Mouse (Mus musculus) MEL (cell line): ENCODE data around the gene Wdr18. TPM values are rescaled to one million over a fixed set of nuclear protein-coding genes. Genes with fewer than 3 reads are reported as not detected.

Experiments
- DNase-seq: peaks from one replicate; pipeline ENCODE4 v3.0.0; 2011; ENCODE audit warnings: low read depth, low spot score
- H3K27ac ChIP-seq: 2 replicates; pipeline ENCODE4 v1.5.1; 2012; ENCODE audit warnings: low read depth, mild to moderate bottlenecking, control low read depth, low read length, moderate library complexity; ENCODE audit not compliant: control insufficient read depth
- H3K27me3 ChIP-seq, 2 experiments: fragments of 150-350 bp in 1 of 2; sonication (generic) in 1 of 2; 2 replicates each; pipeline ENCODE4 v1.6.1; 2012; ENCODE audit warnings: low read length in 2 of 2, mild to moderate bottlenecking in 2 of 2, improper control_type of control experiment in 1 of 2, moderate library complexity in 1 of 2; ENCODE audit not compliant: insufficient read depth in 2 of 2, control insufficient read depth in 1 of 2
- H3K36me3 ChIP-seq, 2 experiments: 2 replicates each; pipeline ENCODE4 v1.6.1; 2012 to 2014; ENCODE audit warnings: low read length in 2 of 2, improper control_type of control experiment in 1 of 2, inconsistent platforms in 1 of 2, mild to moderate bottlenecking in 1 of 2; ENCODE audit not compliant: insufficient read depth in 2 of 2, control insufficient read depth in 1 of 2
- H3K4me1 ChIP-seq, 2 experiments: fragments of 150-350 bp in 1 of 2; sonication (generic) in 1 of 2; 2 replicates each; pipeline ENCODE4 v1.6.1; 2012; ENCODE audit warnings: low read length in 2 of 2, improper control_type of control experiment in 1 of 2, mild to moderate bottlenecking in 1 of 2; ENCODE audit not compliant: insufficient read depth in 2 of 2, control insufficient read depth in 1 of 2
- H3K4me3 ChIP-seq, 2 experiments: fragments of 150-350 bp in 1 of 2; sonication (generic) in 1 of 2; 2 replicates each; pipeline ENCODE4 v1.5.1; 2012; ENCODE audit warnings: low read depth in 2 of 2, low read length in 2 of 2, mild to moderate bottlenecking in 2 of 2, moderate library complexity in 2 of 2, control low read depth in 1 of 2, improper control_type of control experiment in 1 of 2; ENCODE audit not compliant: control insufficient read depth in 1 of 2, insufficient read depth in 1 of 2
- H3K79me2 ChIP-seq: 2 replicates; pipeline ENCODE4 v1.6.1; 2012; ENCODE audit warnings: mild to moderate bottlenecking, low read length, moderate library complexity; ENCODE audit not compliant: control insufficient read depth, poor library complexity, insufficient read depth
- H3K9ac ChIP-seq: 2 replicates; pipeline ENCODE4 v1.6.1; 2012; ENCODE audit warnings: low read depth, mild to moderate bottlenecking, control low read depth, low read length, moderate library complexity; ENCODE audit not compliant: control insufficient read depth, poor library complexity, severe bottlenecking
- H3K9me3 ChIP-seq: fragments of 150-350 bp; sonication (generic); replicated peaks from 2 replicates; pipeline ENCODE4 v1.6.1; 2012; ENCODE audit warnings: mild to moderate bottlenecking, low read length, improper control_type of control experiment, moderate library complexity; ENCODE audit not compliant: insufficient read depth
- BHLHE40 ChIP-seq: IDR thresholded peaks from 2 replicates; pipeline ENCODE4 v1.6.1; 2012; ENCODE audit warnings: low read depth, mild to moderate bottlenecking, inconsistent platforms, low read length, improper control_type of control experiment, borderline replicate concordance
- CTCF ChIP-seq, 3 experiments: IDR thresholded peaks in 2 of 3; conservative IDR thresholded peaks in 1 of 3; 2 replicates each; pipeline ENCODE4 v1.5.1; 2011 to 2012; ENCODE audit warnings: low read length in 3 of 3, low read depth in 2 of 3, mild to moderate bottlenecking in 2 of 3, improper control_type of control experiment in 1 of 3, inconsistent platforms in 1 of 3, mixed read lengths in 1 of 3, moderate library complexity in 1 of 3; ENCODE audit not compliant: control insufficient read depth in 1 of 3, insufficient read depth in 1 of 3, poor library complexity in 1 of 3, severe bottlenecking in 1 of 3
- ELF1 ChIP-seq: IDR thresholded peaks from 2 replicates; pipeline ENCODE4 v1.6.1; 2014; ENCODE audit warnings: low read depth, mild to moderate bottlenecking, inconsistent platforms, low read length, improper control_type of control experiment, moderate library complexity
- GABPA ChIP-seq: IDR thresholded peaks from 2 replicates; pipeline ENCODE4 v1.6.1; 2012; ENCODE audit warnings: low read depth, mild to moderate bottlenecking, inconsistent platforms, low read length, improper control_type of control experiment, moderate library complexity
- JUND ChIP-seq: IDR thresholded peaks from 2 replicates; pipeline ENCODE4 v1.6.1; 2011; ENCODE audit warnings: low read depth, mild to moderate bottlenecking, improper control_type of control experiment, low read length
- KAT2A ChIP-seq: conservative IDR thresholded peaks from 2 replicates; pipeline ENCODE4 v1.6.1; 2012; ENCODE audit warnings: low read depth, low read length, improper control_type of control experiment, inconsistent platforms
- MAFK ChIP-seq: IDR thresholded peaks from 2 replicates; pipeline ENCODE4 v1.6.1; 2011; ENCODE audit warnings: low read depth, mild to moderate bottlenecking, low read length, improper control_type of control experiment, borderline replicate concordance
- MAX ChIP-seq: IDR thresholded peaks from 2 replicates; pipeline ENCODE4 v1.6.1; 2011; ENCODE audit warnings: low read length, improper control_type of control experiment
- MYC ChIP-seq: IDR thresholded peaks from 2 replicates; pipeline ENCODE4 v1.6.1; 2011; ENCODE audit warnings: low read depth, mild to moderate bottlenecking, low read length, improper control_type of control experiment, moderate library complexity
- NELFE ChIP-seq: IDR thresholded peaks from 2 replicates; pipeline ENCODE4 v1.6.1; 2011; ENCODE audit warnings: low read depth, low read length, improper control_type of control experiment
- RAD21 ChIP-seq: IDR thresholded peaks from 2 replicates; pipeline ENCODE4 v1.6.1; 2011; ENCODE audit warnings: mild to moderate bottlenecking, low read depth, low read length, improper control_type of control experiment
- SIN3A ChIP-seq: IDR thresholded peaks from 2 replicates; pipeline ENCODE4 v1.6.1; 2012; ENCODE audit warnings: low read length, improper control_type of control experiment, inconsistent platforms
- SMC3 ChIP-seq: IDR thresholded peaks from 2 replicates; pipeline ENCODE4 v1.6.1; 2011; ENCODE audit warnings: low read depth, low read length, improper control_type of control experiment
- TBP ChIP-seq: IDR thresholded peaks from 2 replicates; pipeline ENCODE4 v1.8.0; 2011; ENCODE audit warnings: low read depth, low read length, improper control_type of control experiment
- UBTF ChIP-seq: IDR thresholded peaks from 2 replicates; pipeline ENCODE4 v1.6.1; 2012; ENCODE audit warnings: low read depth, mild to moderate bottlenecking, inconsistent platforms, low read length, improper control_type of control experiment, moderate library complexity, borderline replicate concordance; ENCODE audit not compliant: insufficient read depth
- USF1 ChIP-seq: IDR thresholded peaks from 2 replicates; pipeline ENCODE4 v1.6.1; 2014; ENCODE audit warnings: low read depth, mild to moderate bottlenecking, inconsistent platforms, low read length, improper control_type of control experiment, moderate library complexity
- USF2 ChIP-seq, 2 experiments: IDR thresholded peaks; 2 replicates each; pipeline ENCODE4 v1.6.1; 2011 to 2012; ENCODE audit warnings: improper control_type of control experiment in 2 of 2, low read length in 2 of 2, borderline replicate concordance in 1 of 2, inconsistent platforms in 1 of 2, low read depth in 1 of 2, mild to moderate bottlenecking in 1 of 2; ENCODE audit not compliant: insufficient read depth in 1 of 2
- ZC3H11A ChIP-seq: IDR thresholded peaks from 2 replicates; pipeline ENCODE4 v1.6.1; 2012; ENCODE audit warnings: low read depth, mild to moderate bottlenecking, inconsistent platforms, low read length, improper control_type of control experiment
- ZKSCAN1 ChIP-seq: IDR thresholded peaks from 2 replicates; pipeline ENCODE4 v1.6.1; 2012; ENCODE audit warnings: low read depth, mild to moderate bottlenecking, inconsistent platforms, low read length, improper control_type of control experiment, moderate library complexity
- ZNF384 ChIP-seq: IDR thresholded peaks from 2 replicates; pipeline ENCODE4 v1.6.1; 2012; ENCODE audit warnings: low read depth, mild to moderate bottlenecking, inconsistent platforms, low read length, improper control_type of control experiment
- polyA plus RNA-seq, 2 experiments: library from polyadenylated mRNA; stranded (reverse) in 1 of 2; unstranded in 1 of 2; fragments of >175 nt in 1 of 2; fragments of >200 nt in 1 of 2; gene quantifications; 2 replicates each; pipeline versions ENCODE4 v1.2.1 to v1.2.4; 2012; ENCODE audit warnings: low replicate concordance in 2 of 2, low read depth in 1 of 2; ENCODE audit not compliant: insufficient read length in 2 of 2, insufficient read depth in 1 of 2, missing spikeins in 1 of 2
- total RNA-seq: library from RNA; depleted of rRNA; stranded (reverse); fragments of 300-350 nt; gene quantifications from 2 replicates; pipeline ENCODE4 v1.2.3, GENCODE M21; 2012

Gene Wdr18
- total and polyA plus RNA-seq, 3 experiments: 89.5 to 107 TPM; not detected in 1

DNA sequence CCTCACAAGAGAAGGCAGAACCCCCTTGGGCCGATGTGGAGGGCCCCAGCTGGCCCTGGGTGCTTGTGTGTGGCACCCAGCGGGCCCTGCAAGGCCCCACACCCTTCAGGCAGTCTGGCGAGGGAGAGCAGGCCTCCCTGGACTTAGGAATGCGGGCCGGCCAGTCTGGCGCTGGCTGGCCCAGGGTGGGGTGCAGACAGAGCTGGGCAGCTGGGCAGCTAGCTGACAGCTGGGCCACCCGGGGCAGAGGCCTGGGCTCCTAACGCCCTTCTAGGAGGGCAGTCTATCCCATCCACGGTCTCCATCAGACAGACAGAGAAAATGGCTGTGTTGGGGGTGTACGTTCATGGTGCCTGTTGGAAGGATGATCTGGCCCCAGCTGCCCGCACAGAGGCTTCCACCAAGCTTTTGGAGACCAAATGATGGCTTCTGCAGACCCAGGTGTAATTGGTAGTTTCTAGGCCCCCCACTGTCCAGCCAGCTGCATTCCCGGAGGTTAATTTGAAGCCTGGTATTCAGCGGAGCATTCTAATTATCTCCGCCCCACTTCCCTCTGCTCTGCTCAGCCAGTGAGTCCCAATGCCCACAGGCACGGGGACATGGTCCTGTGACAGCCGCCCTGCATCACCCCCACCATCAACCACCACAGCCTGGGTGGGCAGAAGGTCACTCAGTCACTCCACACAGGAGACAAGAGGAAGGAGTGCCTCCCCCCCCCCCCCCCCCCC lies 14.3 kb upstream of the Wdr18 start:
- no peak overlapping the region for H3K4me3 ChIP-seq
- no peaks in the 10 kb centered on the region for H3K9me3 ChIP-seq
- no peak overlapping the region for H3K27ac ChIP-seq
- no peaks in the 10 kb centered on the region; a peak in 1 of 4 replicates for H3K36me3 ChIP-seq
- no peak overlapping the region for H3K9ac ChIP-seq
- no peak for DNase-seq
- no peak for TF ChIP-seq NELFE
- no peak for TF ChIP-seq SIN3A
- TF ChIP-seq USF2 (IDR thresholded peaks at IDR 0.05; ENCODE audit: borderline replicate concordance in 1 of 2, insufficient read depth in 1 of 2, low read depth in 1 of 2, low read length in 2 of 2): no peak
- TF ChIP-seq MAFK: no peak
- no peak for TF ChIP-seq MAX
- no peak for TF ChIP-seq ZC3H11A
- no peak for TF ChIP-seq UBTF
- TF ChIP-seq RAD21: no peak
- no peak for TF ChIP-seq ELF1
- no peak for TF ChIP-seq KAT2A
- no peak for TF ChIP-seq ZKSCAN1
- H3K4me1 ChIP-seq: 0 out of 4 replicates have a peak, but pooled peaks cover 0 to under 1% of the 10 kb centered on the region in 2 experiments
- H3K27me3 ChIP-seq: no peaks in the 10 kb centered on the region
- no peaks in the 10 kb centered on the region for H3K79me2 ChIP-seq

GRCm38 (mm10) chr10:79946752-79947322 lies 13.1 kb upstream of the Wdr18 start:
- no peak overlapping the region for H3K9ac ChIP-seq
- H3K27ac ChIP-seq: no peak overlapping the region
- H3K4me1 ChIP-seq: no peaks in the 10 kb centered on the region
- H3K27me3 ChIP-seq: no peaks in the 10 kb centered on the region
- H3K79me2 ChIP-seq: no peaks in the 10 kb centered on the region
- H3K9me3 ChIP-seq: no peaks in the 10 kb centered on the region
- no peak overlapping the region for H3K4me3 ChIP-seq
- TF ChIP-seq CTCF (IDR thresholded peaks at IDR 0.05 in 2 of 3, conservative IDR thresholded peaks at IDR 0.05 in 1 of 3; ENCODE audit: control insufficient read depth in 1 of 3, insufficient read depth in 1 of 3, low read depth in 2 of 3, low read length in 3 of 3, poor library complexity in 1 of 3, severe bottlenecking in 1 of 3): no peak
- no peak for TF ChIP-seq ZNF384
- TF ChIP-seq RAD21: no peak
- TF ChIP-seq UBTF: no peak
- no peak for TF ChIP-seq MAX
- TF ChIP-seq BHLHE40: no peak
- no peak for TF ChIP-seq GABPA
- no peak for TF ChIP-seq JUND
- no peak for TF ChIP-seq USF1
- no peak for TF ChIP-seq USF2 (IDR thresholded peaks at IDR 0.05; ENCODE audit: borderline replicate concordance in 1 of 2, insufficient read depth in 1 of 2, low read depth in 1 of 2, low read length in 2 of 2)
- no peak for TF ChIP-seq TBP
- no peak for TF ChIP-seq MYC
- no peak for TF ChIP-seq ELF1
- TF ChIP-seq SMC3: no peak
- TF ChIP-seq NELFE: no peak
- DNase-seq: no peak
- no peaks in the 10 kb centered on the region for H3K36me3 ChIP-seq
